Mouse (Mus musculus) layer of hippocampus, adult 9-10 months (tissue): ENCODE results near the gene Runx2.
A peak's percentile ranks its signal among the peaks of the same experiment; 100 is the strongest.

ENCODE experiments used
- DNase-seq: peaks from one replicate; pipeline ENCODE4 v3.0.0; 2022; ENCODE audit warnings: low spot score

Gene Runx2

GRCm38 (mm10) chr17:44713404-44713803, 101.2 kb downstream of the Runx2 start:
- DNase-seq = no peak

DNA sequence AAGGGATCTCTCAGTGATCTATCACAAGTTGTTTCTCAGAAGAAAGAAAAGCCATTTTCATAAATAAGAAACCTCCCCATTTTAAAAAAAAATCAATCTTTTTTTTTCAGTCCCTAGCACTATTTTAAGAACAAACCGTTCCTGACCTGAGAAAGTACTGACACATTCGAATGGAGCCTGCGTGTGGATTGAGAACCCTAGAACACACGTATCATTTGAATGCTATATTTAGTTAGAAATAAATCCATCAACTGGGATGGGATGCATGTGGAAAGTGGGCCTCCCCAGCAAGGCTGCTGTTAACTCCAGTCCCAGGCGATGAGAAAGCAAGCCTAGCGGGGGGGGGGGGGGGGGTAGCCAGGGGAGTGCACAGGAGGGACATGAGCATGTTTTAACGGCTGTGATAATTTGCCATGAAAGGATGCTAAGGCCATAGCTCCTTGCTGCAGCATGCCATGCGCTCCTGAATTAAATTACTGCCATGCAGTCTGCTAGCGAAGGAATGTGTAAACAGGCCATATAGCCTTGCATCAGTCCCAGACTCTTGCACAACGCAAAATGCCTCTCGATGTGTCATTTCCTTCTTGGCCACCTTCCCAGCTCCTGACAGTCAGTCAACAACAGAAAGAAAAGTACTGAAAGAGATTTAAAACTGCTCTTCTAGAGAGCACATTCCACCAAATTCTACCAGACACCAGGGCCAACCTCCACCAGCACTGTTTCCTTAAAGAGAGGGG, 104.9 kb downstream of the Runx2 start:
- DNase-seq = peak; percentile 55

GRCm38 (mm10) chr17:44707956-44708355, 106.6 kb downstream of the Runx2 start:
- DNase-seq = no peak

- no peak for DNase-seq
These were observed 108.1 kb downstream of the Runx2 start for GRCm38 (mm10) chr17:44706531-44706930.

GRCm38 (mm10) chr17:44702506-44703298, 111.9 kb downstream of the Runx2 start:
- no peak for DNase-seq

GRCm38 (mm10) chr17:44701531-44701930, 113.1 kb downstream of the Runx2 start:
- DNase-seq = no peak

- no peak for DNase-seq
These were observed 114.3 kb downstream of the Runx2 start for GRCm38 (mm10) chr17:44700326-44700725.

- no peak for DNase-seq
These were observed 117.5 kb downstream of the Runx2 start for GRCm38 (mm10) chr17:44697053-44697452.

DNA sequence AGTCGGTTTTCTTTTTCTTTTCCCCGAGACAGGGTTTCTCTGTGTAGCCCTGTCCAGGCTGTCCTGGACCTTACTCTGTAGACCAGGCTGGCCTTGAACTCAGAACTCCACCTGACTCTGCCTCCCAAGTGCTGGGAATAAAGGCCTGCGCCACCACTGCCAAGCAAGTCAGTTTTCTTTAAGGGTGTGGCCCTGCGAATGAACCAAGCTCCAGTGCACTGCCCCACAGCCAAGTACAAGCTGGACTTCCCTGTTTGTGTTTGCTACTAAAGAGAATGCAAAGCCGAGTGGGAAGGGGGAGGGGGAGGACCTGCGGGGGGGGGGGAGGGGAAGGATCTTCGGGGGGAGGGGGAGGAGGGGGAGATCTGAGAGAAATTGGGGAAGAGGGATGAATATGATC, 121.0 kb downstream of the Runx2 start:
- DNase-seq = no peak

DNA sequence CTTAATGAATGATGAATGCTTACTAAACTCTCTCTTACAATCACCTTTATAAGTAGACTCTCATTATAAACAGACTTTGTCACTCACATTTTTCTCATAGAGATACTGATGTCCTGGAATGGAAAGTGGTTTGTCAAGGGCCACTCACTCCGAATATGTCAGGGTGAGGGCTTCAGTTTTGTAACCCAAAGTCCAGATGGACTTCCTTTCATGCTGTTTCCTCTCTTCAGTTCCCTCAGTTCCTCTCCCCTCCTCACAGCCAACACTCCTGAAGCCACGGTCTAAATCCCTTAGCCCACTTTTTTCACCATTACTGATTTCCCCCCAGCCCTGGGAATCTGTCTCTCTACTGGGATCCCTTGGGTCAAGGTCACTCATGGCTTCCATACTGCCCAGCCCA, 123.1 kb downstream of the Runx2 start:
- no peak for DNase-seq

- no peak for DNase-seq
These were observed 124.1 kb downstream of the Runx2 start for GRCm38 (mm10) chr17:44690410-44691035.

GRCm38 (mm10) chr17:44688306-44688705, 126.3 kb downstream of the Runx2 start:
- DNase-seq = no peak

GRCm38 (mm10) chr17:44685514-44685913, 129.1 kb downstream of the Runx2 start:
- DNase-seq = no peak

GRCm38 (mm10) chr17:44683026-44683425, 131.6 kb downstream of the Runx2 start:
- DNase-seq = no peak

DNA sequence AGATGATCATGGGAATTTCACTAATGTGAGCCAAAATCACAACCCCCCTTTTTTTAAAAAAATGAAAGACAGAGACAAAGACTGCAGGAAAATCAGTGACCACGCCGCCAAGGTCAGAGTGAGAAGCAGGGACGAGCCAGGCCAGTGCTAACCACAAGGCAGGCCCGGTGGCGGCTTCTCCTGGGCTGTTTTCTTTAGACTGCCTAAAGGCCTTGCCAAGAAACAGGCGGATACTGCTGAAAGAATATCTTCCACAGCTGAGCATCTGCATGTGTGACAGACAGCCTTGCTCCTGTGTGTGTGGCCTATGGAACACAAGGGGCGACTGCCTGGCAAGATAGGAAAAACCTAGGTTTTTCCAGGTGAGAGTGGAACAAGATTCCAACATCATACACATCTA, 136.8 kb downstream of the Runx2 start:
- DNase-seq = no peak

GRCm38 (mm10) chr17:44672806-44673205, 141.8 kb downstream of the Runx2 start:
- no peak for DNase-seq

DNA sequence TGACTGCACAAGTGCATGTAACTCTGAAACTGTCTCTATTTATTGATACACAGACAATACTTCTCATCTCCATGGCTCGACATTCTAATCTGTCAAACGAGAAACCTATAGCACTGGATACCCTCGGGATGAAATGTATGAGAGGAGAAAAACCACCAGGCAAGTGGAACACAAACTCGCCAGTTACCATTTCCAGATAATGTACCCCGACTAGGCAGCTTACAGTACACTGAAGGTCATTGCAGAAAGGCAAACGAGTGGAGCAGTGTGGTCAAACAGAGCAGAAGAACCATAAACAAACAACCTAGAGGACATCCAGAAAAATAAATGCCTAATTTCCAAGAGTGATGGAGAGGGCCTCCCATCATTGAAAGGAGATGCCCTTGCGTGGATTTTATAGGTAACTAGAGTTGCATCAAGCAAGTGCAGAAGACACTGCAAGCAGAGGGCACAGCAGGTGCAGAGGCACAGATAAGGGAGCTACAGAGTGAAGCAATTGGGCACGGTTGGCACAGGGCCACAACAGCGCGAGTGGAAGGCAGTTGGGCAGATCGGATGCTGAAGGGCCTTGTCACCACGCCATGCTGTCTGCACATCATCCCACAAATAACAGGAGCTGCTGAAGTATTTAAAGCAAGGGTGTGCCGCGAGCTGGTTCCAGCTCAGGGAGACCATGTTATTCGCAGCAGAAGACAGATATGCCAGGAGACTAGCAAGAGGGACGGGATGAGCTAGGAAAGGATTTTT, 142.5 kb downstream of the Runx2 start:
- no peak for DNase-seq

- no peak for DNase-seq
These were observed 144.6 kb downstream of the Runx2 start for GRCm38 (mm10) chr17:44669985-44670384.

DNA sequence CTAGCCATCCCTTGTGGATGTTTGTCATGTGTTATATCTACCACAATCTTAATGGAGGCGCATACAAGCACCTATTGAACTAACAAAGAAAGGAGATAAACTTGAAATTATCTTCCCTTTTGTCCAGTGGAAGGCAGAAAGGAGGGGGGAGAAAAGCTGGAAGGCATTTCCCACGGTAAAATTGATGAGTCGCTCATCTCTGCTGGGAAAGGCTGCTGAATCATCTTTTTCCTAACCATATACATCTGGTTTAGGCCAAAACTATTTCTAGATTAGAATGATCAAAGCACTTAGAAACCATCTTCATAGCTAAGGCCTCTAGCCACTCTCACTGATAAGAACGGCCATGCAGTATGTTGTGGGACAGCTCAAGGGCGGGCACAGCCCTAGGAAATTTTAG, 147.3 kb downstream of the Runx2 start:
- DNase-seq = no peak

DNA sequence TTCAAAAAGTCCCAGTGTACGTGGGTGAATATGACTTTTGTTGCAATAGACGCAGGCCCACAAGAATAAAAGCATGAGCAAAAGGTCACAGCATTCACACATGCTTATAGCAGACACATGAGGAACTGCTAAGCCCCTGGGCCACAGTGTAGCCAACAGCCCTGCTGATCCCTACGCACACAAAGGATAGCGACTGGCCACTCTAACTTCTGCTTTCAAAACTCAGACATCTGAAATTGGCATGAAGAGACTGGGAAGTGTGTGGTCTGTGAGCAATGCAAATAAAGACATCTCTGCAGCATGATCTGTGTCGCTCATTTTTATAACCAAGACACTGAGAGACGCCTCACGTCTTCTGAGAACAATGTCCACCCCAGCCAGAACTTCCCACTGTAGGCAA, 150.7 kb downstream of the Runx2 start:
- no peak for DNase-seq

DNA sequence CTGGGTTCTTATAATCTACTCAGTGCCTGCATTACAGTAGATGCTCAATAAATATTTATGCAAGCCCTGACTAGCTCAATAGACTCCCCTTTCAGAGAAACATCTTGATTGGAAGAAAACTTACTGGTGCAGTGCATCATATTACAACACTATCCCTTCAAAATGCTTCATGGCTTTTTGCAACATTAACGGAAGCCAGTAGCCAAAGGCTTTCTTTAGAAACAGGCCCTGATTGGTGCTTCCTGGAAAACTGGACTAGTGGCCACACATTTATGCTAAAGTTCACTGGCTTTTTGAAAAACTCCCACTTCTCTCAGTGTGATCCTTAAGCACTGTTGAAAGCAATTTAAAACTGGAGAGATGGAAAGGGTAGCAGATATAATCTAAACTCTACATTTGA, 151.4 kb downstream of the Runx2 start:
- no peak for DNase-seq

GRCm38 (mm10) chr17:44662080-44662706, 152.4 kb downstream of the Runx2 start:
- no peak for DNase-seq
